Mouse (Mus musculus): ENCODE measurements around the gene Olfr1217.

- TF ChIP-seq POLR2A (IDR thresholded peaks at IDR 0.05; ENCODE audit: low read depth, low read length) (no peak), CTCF (conservative IDR thresholded peaks at IDR 0.05; ENCODE audit: insufficient read depth, insufficient read length, low read depth, low read length) (no peak)
Measured at GRCm38 (mm10) chr2:89031965-89032364, at the start of gene Olfr1217.
